Mouse (Mus musculus): Measurements from ENCODE around the gene Tacstd2. TPM values are rescaled to one million over a fixed set of nuclear protein-coding genes. Genes with fewer than 3 reads are reported as not detected.

Gene Tacstd2
- polyA plus RNA-seq, 1 experiment from 2014 or later = 8.2 TPM

- 66% methylated on average over 2 of the region's 2 CpGs for WGBS
- Histone ChIP-seq H3K27ac (no peak within 1 kb of the TSS), H3K36me3 (no peaks in the 10 kb centered on the region), H3K4me1 (replicated peaks) (no peaks in the 10 kb centered on the region), H3K9me3 (no peaks in the 10 kb centered on the region), H3K27me3 (replicated peaks) (no peaks in the 10 kb centered on the region), H3K4me3 (replicated peaks) (no peak within 1 kb of the TSS), H3K9ac (no peak within 1 kb of the TSS), H3K4me2 (replicated peaks) (no peak within 1 kb of the TSS)
- ATAC-seq = no peak
Observed at GRCm38 (mm10) chr6:67491755-67492154, 43.8 kb downstream of the Tacstd2 start, which contains the start of gene Il23r. Gene Il23r, minus strand, starts transcription at chr6:67491855.

Other genes with a start within 250 kb of the Tacstd2 start
- 0.05 and 0.10 TPM in 2 replicates for gene Il12rb2, start 159.6 kb downstream of the Tacstd2 start, polyA plus RNA-seq (2015; fragmentation: Nextera tagmentation; extraction: Ambion mirVana)
- gene Il23r, start 43.9 kb downstream of the Tacstd2 start, polyA plus RNA-seq (2015; fragmentation: Nextera tagmentation; extraction: Ambion mirVana) = 0.18 TPM in 1 of 2 replicates, not detected in the other